Mouse (Mus musculus): ENCODE data around the gene Clec16a. TPM values are rescaled to one million over a fixed set of nuclear protein-coding genes. Genes with fewer than 3 reads are reported as not detected.

The Clec16a gene
- total RNA-seq, 4 experiments from 2014 or later: 37.2 to 55.9 (median 51.3) TPM

GRCm38 (mm10) chr16:10651804-10652203 is 106.7 kb downstream of the Clec16a start:
- no peak for DNase-seq

GRCm38 (mm10) chr16:10652935-10653334 is 107.8 kb downstream of the Clec16a start:
- no peak for DNase-seq

GRCm38 (mm10) chr16:10655236-10655635 is 110.1 kb downstream of the Clec16a start:
- no peak for DNase-seq

- DNase-seq: no peak
Measured at GRCm38 (mm10) chr16:10655926-10656325, 110.8 kb downstream of the Clec16a start.

- no peak for DNase-seq
Measured at GRCm38 (mm10) chr16:10656461-10656860, 111.3 kb downstream of the Clec16a start.

GRCm38 (mm10) chr16:10656939-10657338 is 111.8 kb downstream of the Clec16a start:
- no peak for DNase-seq

- no peak for DNase-seq
Measured at GRCm38 (mm10) chr16:10659211-10659610, 114.1 kb downstream of the Clec16a start.

GRCm38 (mm10) chr16:10660526-10660925 is 115.4 kb downstream of the Clec16a start:
- DNase-seq: peak; percentile 37

- no peak for DNase-seq
Measured at GRCm38 (mm10) chr16:10661385-10661784, 116.2 kb downstream of the Clec16a start.

- DNase-seq: no peak
Measured at GRCm38 (mm10) chr16:10663890-10664731, 119.0 kb downstream of the Clec16a start.

GRCm38 (mm10) chr16:10664921-10665894 is 120.1 kb downstream of the Clec16a start:
- peak; percentile 39 for DNase-seq

- no peak for DNase-seq
Measured at GRCm38 (mm10) chr16:10666766-10667165, 121.6 kb downstream of the Clec16a start.

GRCm38 (mm10) chr16:10668453-10668852 is 123.3 kb downstream of the Clec16a start:
- DNase-seq: no peak

GRCm38 (mm10) chr16:10668991-10669703 is 124.0 kb downstream of the Clec16a start:
- no peak for DNase-seq

- no peak for DNase-seq
Measured at GRCm38 (mm10) chr16:10669936-10670335, 124.8 kb downstream of the Clec16a start.

- DNase-seq: no peak
Measured at GRCm38 (mm10) chr16:10672490-10672889, 127.4 kb downstream of the Clec16a start.

- peak; percentile 56 for DNase-seq
Measured at GRCm38 (mm10) chr16:10674020-10674419, 128.9 kb downstream of the Clec16a start.

GRCm38 (mm10) chr16:10674957-10675356 is 129.8 kb downstream of the Clec16a start:
- DNase-seq: no peak

- no peak for DNase-seq
Measured at GRCm38 (mm10) chr16:10675612-10676011, 130.5 kb downstream of the Clec16a start.

- peak; percentile 52 for DNase-seq
Measured at GRCm38 (mm10) chr16:10676461-10677066, 131.4 kb downstream of the Clec16a start.

- DNase-seq: no peak
Measured at GRCm38 (mm10) chr16:10682521-10682920, 137.4 kb downstream of the Clec16a start.

Data from adrenal gland, adult 8-10 months (tissue).